Mouse (Mus musculus): ENCODE data around the gene Tmem109. TPM values are rescaled to one million over a fixed set of nuclear protein-coding genes. Genes with fewer than 3 reads are reported as not detected.

Tmem109 gene
- total RNA-seq, 2 experiments from 2014 or later, result 47.7 to 50.3 TPM

DNA sequence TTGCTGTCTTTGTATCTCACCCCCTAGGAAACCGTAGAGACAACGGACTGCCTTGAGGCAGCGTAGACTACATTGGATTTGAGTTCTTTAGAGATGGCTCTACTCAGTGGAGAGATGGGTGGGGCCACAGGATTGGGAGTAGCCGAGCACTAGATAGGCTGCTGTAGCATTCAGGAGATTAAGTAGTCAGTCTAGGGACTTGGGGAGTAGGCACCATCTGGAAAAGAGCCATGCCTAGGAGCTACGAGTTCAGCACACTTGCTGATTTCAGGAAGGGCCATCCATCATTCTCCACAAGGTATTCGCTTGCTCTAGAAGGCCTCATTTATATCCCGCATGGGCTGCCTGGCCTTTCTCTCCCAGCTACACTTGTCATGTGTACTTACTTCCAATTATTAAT lies 35.7 kb downstream of the Tmem109 start:
- intact Hi-C loops (cut with DNase I), result no loop called here
- DNase-seq (ENCODE audit: low spot score in 2 of 2), result no peak

DNA sequence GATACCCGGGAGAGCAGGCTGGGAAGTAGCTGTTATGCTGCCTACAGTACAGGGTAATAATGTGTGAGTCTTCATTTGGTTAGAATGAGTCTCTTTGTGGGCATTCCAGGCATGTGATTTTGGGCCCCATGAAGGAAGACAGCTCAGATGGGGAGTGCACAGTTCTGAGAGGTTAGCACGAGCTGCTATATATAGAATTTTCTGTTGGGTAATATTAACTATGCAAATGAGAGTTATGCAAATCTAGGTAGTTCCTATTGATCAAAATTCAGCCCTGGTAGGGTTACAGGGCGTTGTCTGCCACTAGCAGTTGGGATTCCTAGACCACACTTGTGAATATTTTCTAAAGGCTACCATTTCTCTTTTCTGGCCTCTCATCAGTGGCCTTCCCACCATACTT lies 36.3 kb downstream of the Tmem109 start:
- intact Hi-C loops (cut with DNase I), result no loop called here
- no peak for DNase-seq (ENCODE audit: low spot score in 2 of 2)

DNA sequence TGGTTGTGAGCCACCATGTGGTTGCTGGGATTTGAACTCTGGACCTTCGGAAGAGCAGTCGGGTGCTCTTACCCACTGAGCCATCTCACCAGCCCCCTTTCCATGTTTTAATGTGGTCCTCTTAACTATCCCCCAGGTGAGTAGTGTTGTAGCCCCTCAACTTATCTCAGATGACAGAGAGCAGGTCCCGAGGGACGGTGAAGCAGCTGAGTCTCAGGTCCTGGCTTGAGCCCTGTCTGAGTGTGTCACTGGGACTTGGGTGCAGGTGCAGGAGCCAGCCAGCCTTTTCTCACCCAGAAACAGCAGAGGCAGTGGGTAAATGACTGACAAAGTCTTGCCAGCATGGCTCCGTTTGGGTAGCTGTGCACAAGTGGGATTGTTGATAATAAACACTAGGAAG lies 37.6 kb downstream of the Tmem109 start:
- intact Hi-C loops (cut with DNase I), result no loop called here

DNA sequence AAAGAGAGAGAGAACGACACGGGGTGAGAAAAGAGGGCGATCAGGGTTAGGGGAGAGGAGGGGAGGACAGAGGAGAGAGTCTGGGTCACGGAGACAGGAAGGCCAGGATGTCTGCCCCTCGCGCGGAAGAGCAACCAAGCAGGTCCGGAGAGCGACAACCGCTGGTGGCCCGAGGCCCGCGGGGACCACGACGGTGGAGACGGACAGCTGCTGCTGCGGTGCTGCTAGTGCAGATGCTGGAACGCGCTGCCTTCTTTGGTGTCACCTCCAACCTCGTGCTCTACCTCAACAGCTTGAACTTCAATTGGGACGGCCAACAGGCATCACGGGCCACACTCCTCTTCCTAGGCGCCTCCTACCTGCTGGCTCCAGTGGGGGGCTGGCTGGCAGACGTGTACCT lies 38.9 kb downstream of the Tmem109 start:
- intact Hi-C loops (cut with DNase I), result no loop called here
- no peak for DNase-seq (ENCODE audit: low spot score in 2 of 2)

More for the DNA sequence above, 37.6 kb downstream of the Tmem109 start:
- DNase-seq (ENCODE audit: low spot score in 2 of 2), result no peak

DNA sequence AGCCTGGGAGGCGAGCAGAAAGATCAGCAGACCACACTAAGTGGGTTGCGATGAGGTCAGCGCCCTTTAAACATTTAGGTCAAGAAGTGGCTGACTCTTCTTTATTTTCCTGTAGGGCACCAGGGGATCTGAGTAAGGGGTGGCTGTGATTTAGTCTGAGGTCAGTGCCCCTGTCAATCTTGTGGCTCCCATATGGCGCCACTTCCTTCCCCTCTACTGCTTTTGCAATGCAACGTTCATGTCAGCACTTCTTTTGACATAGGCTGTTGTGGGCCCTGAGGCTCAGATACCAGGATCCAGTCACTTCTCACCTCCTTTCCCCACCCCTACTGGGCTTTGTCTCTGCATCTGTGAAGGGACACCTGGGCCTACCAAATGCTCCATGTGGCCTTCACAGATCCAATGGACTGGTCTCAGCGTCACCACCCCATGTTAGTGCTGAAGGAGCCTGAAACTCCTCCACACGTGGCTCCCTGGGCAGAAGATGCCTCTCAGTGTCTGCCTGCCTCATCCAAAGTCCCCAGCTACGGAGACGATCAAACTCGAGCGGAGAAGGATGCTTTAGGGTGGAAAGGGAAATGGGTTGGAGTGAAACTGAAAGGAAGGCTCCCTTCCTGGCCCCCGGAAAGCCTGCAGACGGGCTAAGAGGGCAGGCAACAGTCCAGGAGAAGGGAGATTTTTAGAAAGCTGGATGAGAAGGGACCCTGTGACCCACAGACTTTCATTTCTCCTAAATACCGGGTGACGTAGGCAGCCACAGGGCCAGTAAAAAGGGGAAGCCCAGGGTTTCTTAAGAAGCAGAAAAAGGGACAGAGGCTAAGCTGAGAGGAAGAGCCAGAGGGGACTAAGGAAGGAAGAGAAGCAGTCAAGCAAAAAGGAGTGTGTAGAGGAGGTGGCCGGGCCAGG lies 39.8 kb downstream of the Tmem109 start:
- intact Hi-C loops (cut with DNase I), result no loop called here
- peak in 1 of 2 experiments; percentile 42 for DNase-seq (ENCODE audit: low spot score in 2 of 2)

DNA sequence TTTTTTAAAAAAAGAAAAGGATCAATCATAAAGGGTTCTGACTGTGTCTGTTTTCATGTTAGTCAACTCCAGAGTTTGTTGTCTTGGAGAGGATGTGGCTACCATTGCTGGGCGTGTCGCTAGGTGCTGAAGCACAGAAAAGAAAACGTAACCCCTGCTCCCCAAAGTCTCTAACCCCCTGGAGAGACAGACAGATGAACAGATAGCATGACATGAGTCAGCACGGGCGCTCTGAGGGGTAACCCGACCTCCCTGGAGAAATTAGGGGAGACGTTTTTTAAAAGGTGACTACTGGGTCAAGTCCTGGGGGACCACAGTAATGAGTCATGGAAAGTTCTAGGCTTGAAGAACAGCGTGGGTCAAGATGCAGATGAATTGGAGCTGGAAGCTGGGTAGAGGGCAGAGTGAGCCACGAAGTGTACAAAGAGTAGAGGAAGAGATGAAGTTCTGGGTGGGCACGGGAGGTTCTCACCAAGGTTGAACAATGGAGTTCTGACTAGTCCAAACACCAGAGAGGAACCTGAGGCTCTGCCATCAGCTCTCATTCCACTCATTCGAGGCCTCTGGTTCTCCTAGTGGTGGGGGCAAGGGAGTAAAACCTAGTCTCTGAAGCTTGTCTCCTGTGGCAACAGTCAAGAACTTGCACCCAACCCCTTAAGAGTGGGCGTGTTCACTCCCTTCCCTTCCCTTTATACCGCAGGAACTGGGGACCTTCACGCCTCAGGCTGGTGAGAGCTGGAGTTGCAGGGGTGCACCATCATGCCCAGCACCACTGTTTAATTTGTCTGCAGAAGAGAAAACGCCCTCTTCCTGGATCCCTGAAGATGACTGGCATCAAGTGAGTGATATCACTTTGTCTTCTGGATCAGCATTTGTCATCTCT lies 42.5 kb downstream of the Tmem109 start, which contains the start of gene Slc15a3:
Slc15a3 (plus strand) TSS at position 718 of the 883 bp plus-strand sequence.
- intact Hi-C loops (cut with DNase I), result no loop called here
- no peak for DNase-seq (ENCODE audit: low spot score in 2 of 2)

DNA sequence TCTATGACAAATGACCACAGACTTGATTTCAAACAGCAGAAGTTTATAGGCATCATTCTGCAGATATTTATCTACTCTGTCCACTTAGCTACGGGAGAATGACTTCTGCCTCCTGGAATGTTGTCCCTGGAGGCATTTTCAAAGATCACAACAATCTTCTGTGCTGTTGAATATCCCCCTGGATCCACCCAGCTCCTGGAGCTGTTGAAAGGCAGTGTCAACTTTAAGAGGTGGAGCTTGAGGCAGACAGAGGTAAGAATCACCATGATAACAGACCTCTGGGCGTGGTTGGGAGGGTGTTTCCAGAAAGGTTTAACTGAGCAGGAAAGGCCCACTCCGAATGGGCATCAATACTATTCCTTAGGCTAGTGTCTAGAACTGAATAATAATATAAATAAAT lies 46.1 kb downstream of the Tmem109 start:
- intact Hi-C loops (cut with DNase I), result no loop called here
- no peak for DNase-seq (ENCODE audit: low spot score in 2 of 2)

DNA sequence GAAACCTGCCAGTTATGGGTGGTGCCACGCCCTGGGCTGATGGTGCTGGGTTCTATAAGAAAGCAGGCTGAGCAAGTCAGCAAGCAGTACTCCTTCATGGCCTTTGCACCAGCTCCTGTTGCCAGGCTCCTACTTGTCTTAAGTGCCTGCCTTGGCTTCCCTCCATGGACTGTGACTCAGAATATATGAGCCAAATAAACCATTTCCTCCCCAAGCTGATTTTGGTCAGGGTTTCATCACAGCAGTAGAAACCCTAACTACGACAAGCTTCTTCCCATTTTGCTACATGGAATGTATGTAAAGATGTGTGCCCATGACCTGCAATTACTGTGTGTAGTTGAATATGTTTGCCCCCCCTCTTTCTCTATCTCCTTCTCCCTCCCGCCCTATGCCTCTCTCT lies 48.2 kb downstream of the Tmem109 start:
- intact Hi-C loops (cut with DNase I), result no loop called here
- no peak for DNase-seq (ENCODE audit: low spot score in 2 of 2)

DNA sequence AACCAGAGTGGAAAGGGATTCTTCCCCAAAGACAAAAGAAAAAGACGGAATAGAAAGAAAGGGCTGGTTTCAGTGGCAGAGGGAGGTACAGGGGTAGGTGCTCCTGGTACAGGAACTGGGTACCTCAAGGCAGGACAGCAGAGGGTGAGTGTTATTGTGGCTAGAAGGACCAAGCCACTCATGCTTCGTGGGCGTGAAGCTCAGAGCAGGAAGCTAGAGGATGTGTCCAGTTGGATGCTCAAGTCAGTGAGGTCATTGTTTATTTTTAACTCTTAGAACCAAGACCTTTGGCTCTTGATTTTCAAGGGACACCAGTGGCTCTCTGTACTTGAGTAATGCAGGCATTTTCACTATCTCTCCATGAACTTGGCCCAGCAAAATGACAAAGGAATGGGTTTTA lies 49.8 kb downstream of the Tmem109 start:
- no peak for DNase-seq (ENCODE audit: low spot score in 2 of 2)
- intact Hi-C loops (cut with DNase I), result no loop called here

DNA sequence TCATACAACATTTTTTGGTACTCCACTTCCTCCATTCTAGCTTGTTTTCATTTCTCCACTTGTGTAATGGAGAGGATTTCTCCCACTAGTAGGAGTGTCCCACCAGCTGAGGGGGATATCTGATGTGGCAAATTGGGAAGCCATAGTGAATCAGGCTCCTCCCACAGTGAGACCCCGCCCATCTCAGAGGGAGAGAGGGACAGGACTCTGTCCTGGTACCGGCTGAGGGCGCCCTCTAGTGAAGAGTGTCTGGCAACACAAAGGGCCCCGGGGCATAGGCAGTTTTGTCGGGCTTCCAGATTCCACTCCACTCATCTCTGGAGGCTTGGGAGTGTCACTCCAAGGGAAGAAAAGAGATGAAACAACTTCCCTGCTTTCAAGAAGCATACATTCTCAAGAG lies 50.4 kb downstream of the Tmem109 start:
- intact Hi-C loops (cut with DNase I), result no loop called here
- DNase-seq (ENCODE audit: low spot score in 2 of 2), result peak in 1 of 2 experiments; percentile 40

DNA sequence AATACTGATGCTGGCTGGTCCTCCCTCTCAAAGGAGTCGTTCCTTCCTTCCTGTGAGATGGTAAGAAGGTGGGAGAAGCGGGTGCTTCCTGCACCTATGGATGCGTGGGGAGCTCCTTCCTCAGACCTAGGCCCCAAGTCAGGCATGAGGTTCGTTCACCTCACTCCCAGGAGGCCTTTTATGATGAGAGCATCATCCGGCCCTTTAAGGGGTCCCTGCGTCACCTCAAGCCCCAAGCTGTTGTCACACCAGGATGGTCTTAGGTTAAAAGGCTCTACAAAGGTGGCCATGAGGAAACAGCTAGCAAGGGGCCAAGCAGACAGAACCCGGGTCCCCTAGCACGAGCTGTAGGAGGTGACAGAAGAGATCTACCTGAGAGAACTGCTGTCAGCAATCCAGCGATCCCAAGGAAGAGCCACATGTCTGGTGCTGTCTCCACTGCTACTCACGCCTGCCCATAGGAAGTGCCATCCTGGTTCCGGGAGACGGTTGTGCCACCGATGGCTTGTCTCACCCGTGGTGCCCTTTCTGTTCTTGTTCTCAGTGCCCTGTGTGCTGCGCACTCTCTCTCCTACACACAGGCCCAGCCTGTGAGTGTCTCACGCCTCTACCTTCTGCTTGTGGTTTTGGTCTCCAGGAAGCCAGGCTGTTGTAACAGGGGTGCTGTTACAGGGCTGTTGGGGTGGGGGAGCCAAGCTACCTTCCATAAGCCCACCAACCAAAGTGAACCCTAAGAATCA lies 52.2 kb downstream of the Tmem109 start, which contains the start of gene Cd6:
Cd6 (minus strand) TSS at position 623 of the 740 bp plus-strand sequence.
- DNase-seq (ENCODE audit: low spot score in 2 of 2), result no peak
- intact Hi-C loops (cut with DNase I), result loop anchor here (5.0 kb wide), 1 partner anchor 162 kb away; no protein-coding TSS in a partner anchor

DNA sequence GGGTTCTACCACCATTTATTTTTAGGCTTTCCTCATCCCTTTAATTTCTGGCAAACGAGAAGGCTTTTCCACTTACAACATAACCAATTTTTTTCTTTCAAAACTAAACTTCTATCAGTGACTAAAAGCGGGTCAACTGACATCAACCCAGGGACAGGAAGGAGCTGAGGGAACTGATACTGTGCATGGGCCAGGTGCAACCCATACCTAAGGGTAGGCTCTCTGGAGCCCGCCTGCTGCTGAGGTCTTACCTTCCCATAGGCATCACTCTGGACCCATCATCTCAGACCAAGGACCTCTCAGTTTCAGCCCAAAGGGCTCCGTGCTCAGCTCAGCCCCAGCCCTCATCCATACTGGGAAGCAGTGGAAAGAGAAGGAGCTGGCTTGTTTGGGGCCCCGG lies 53.5 kb downstream of the Tmem109 start:
- DNase-seq (ENCODE audit: low spot score in 2 of 2), result no peak
- intact Hi-C loops (cut with DNase I), result loop anchor here (5.0 kb wide), 1 partner anchor 161 kb away; no protein-coding TSS in a partner anchor

DNA sequence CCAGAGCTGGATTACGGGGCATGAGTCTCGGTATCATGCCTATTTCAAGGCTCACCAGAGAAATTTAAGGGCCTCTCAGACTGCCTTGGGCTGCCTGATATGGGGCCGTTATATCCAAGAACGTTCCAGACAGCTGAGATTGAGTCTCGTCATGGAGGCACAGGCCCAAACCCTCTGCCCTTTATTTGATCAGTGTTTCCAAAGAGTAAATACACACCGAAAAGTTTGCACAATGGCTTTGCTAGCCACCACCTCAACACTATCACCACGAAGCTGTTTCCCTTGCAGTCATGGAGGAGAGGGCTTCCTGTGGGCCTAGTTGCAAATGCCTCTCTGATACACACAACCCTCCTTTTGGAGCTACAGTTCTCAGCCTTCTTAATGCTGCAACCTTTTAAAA lies 57.7 kb downstream of the Tmem109 start:
- intact Hi-C loops (cut with DNase I), result no loop called here
- DNase-seq (ENCODE audit: low spot score in 2 of 2), result no peak

DNA sequence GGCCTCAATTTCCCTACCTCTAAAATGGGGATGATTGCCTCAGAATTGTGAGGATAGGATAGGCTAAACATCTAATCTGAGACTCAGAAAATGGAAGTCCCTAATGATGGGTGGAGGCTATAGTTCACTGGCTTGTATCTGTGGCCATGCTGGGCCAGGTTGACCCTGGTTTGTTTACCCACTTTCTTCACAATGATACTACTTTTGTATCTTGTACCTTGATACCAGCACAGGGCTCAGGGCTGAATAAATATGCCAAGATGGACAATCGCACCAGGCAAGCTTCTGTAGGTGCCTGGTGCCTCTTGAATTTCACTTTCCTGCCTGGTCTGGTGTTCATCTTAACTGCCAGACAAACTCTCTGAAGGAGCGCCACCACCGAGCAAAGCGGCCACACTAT lies 59.3 kb downstream of the Tmem109 start:
- no peak for DNase-seq (ENCODE audit: low spot score in 2 of 2)
- intact Hi-C loops (cut with DNase I), result no loop called here

DNA sequence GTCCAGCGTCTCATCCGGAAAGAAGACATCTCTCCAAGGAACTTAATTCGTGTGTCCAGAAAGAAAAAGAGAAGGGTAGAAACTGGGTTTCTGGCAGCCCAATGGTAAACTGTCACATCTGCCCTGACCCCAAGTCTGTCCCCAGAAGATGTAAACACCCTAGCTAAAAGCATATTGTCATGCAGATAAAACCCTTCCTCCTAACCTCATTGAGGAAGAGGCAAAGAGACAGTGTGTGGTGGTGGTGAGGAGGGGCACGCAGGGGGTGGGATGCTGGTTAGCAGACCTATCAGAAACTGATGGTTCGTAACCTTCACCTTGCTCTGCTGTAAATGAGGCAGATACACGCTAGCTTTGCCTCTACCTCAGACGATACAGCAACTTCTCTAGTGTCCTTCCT lies 60.5 kb downstream of the Tmem109 start:
- intact Hi-C loops (cut with DNase I), result no loop called here
- DNase-seq (ENCODE audit: low spot score in 2 of 2), result no peak

Other genes with a start within 250 kb of the Tmem109 start
- under 1 TPM; 0.18 to 0.50 TPM for gene Vwce, start 247.8 kb downstream of the Tmem109 start, total RNA-seq (2021)
- gene Pga5, start 203.9 kb downstream of the Tmem109 start, total RNA-seq (2021), result not detected
- gene Vps37c, start 193.3 kb downstream of the Tmem109 start, total RNA-seq (2021), result 10 to 100 TPM; 27.3 to 32.3 TPM
- not detected for gene Cd5, start 143.0 kb downstream of the Tmem109 start, total RNA-seq (2021)
- gene Cd6, start 51.9 kb downstream of the Tmem109 start, total RNA-seq (2021), result 1 to 10 TPM; 1.9 to 3.3 TPM
- 1 to 10 TPM; 1.9 to 2.0 TPM for gene Slc15a3, start 42.3 kb downstream of the Tmem109 start, total RNA-seq (2021)
- gene Tmem132a, start 12.1 kb downstream of the Tmem109 start, total RNA-seq (2021), result 100 to 1,000 TPM; 307 to 334 TPM
- gene Prpf19, start 13.2 kb upstream of the Tmem109 start, total RNA-seq (2021), result 100 to 1,000 TPM; 190 to 213 TPM
- not detected for gene Zp1, start 38.6 kb upstream of the Tmem109 start, total RNA-seq (2021)
- gene Ptgdr2, start 55.2 kb upstream of the Tmem109 start, total RNA-seq (2021), result under 1 TPM; 0.23 to 0.34 TPM
- 1 to 10 TPM; 7.0 to 8.7 TPM for gene Ccdc86, start 67.3 kb upstream of the Tmem109 start, total RNA-seq (2021)
- not detected for gene Ms4a10, start 92.7 kb upstream of the Tmem109 start, total RNA-seq (2021)
- not detected for gene Ms4a15, start 111.2 kb upstream of the Tmem109 start, total RNA-seq (2021)
- not detected for gene Ms4a18, start 136.0 kb upstream of the Tmem109 start, total RNA-seq (2021)
- not detected for gene Ms4a8a, start 199.1 kb upstream of the Tmem109 start, total RNA-seq (2021)
- not detected for gene 1700017D01Rik, start 248.9 kb upstream of the Tmem109 start, total RNA-seq (2021)